Mouse (Mus musculus): ENCODE measurements at regions not wholly inside any gene's neighbourhood (a gene's known extent, or its start where the extent isn't known, plus 50 kb on each side); places are given as distances from the start of the nearest gene placed in this dataset.

DNA sequence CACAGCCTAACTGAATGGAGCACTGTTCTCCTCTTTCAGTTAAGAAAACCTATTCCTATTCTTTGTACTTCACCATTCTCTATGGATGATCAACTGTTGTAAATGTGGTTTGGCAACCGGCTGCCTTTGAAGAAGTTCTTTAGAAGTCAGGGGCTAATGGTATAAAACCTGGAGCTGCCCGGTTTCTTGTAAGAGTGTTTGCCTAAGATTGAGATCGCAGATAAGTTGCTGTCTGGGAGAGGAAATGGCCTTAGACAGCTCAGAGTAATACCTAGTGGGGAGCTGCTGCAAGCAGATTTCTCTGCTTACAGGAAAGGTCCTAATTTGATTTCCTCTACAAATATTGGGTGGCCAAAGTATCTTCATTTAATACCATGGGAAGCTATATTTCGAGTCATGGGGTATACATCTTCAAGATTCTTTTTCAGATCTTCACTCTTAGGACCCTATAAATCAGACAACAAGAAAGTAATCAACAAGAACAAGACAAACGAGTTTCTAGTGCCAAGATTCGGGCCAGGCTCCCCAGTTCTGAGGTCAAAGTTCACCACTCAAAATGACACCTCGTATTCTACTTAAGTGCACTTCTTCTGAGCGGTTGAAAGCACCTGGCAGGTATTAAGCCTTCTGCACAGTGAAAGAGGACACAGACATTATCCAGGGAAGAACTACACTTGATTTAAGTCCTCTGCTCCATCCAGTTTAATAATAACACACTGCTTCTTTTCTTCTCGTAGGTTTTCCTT, 702.6 kb downstream of the Slc22a22 start:
- H3ac ChIP-seq (ENCODE audit: control insufficient read depth, insufficient read length), result no peak overlapping the region
- H3K4me3 ChIP-seq, result no peak overlapping the region
- TF ChIP-seq E2F4 (IDR thresholded peaks at IDR 0.05; ENCODE audit: insufficient read depth) (no peak), CEBPB (IDR thresholded peaks at IDR 0.05; ENCODE audit: insufficient read depth, poor library complexity, severe bottlenecking) (no peak), MYOG (IDR thresholded peaks at IDR 0.05; ENCODE audit: control insufficient read depth in 1 of 3, insufficient read depth in 1 of 3, insufficient read length in 2 of 3, low read depth in 2 of 3) (no peak), REST (IDR thresholded peaks at IDR 0.05; ENCODE audit: insufficient read depth, insufficient read length) (no peak), POLR2A (IDR thresholded peaks at IDR 0.05; ENCODE audit: insufficient read length, low read depth) (no peak), SRF (IDR thresholded peaks at IDR 0.05; ENCODE audit: control insufficient read depth, insufficient read length, low read depth) (no peak), MYOD1 (IDR thresholded peaks at IDR 0.05; ENCODE audit: control insufficient read depth in 1 of 3, insufficient read length in 2 of 3, low read depth in 2 of 3) (no peak), TCF12 (IDR thresholded peaks at IDR 0.05; ENCODE audit: insufficient read depth, poor library complexity, severe bottlenecking) (no peak), MAX (IDR thresholded peaks at IDR 0.05; ENCODE audit: low read depth) (no peak)
- no peaks in the 10 kb centered on the region for H3K27me3 ChIP-seq (ENCODE audit: control insufficient read depth, insufficient read depth, insufficient read length)
- no peaks in the 10 kb centered on the region for H3K36me3 ChIP-seq (ENCODE audit: control insufficient read depth, insufficient read depth)
- no peak overlapping the region for H3K4me2 ChIP-seq (ENCODE audit: low read depth)
- no peaks in the 10 kb centered on the region for H3K79me2 ChIP-seq (ENCODE audit: control insufficient read depth, insufficient read depth)

DNA sequence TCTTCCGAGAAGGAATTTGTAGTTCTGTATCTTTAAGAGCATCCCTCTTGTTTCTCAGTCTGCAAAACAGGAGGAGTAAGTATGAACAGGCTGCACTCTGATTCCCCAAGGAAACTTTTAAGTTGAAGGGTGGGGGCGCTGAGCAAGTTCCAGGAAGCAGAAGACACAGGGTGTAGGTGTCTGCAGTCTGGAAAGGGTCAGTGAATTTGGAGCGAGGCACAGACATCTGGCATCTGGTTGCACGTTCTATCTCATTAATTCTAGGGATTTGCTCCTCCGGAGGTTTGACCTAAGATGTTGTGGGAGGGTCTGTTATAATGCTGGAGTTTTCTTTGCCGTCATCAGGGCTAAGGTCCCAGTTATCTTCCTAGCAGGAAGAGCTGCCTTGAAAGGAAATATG, 711.1 kb downstream of the Slc22a22 start:
- TF ChIP-seq TCF12 (IDR thresholded peaks at IDR 0.05; ENCODE audit: insufficient read depth, poor library complexity, severe bottlenecking), result no peak
- TF ChIP-seq MYOG (IDR thresholded peaks at IDR 0.05; ENCODE audit: control insufficient read depth in 1 of 3, insufficient read depth in 1 of 3, insufficient read length in 2 of 3, low read depth in 2 of 3), result no peak
- TF ChIP-seq TCF3 (IDR thresholded peaks at IDR 0.05; ENCODE audit: insufficient read length, low read depth), result no peak
- no peak for TF ChIP-seq MAX (IDR thresholded peaks at IDR 0.05; ENCODE audit: low read depth)
- no peak for TF ChIP-seq POLR2AphosphoS2 (IDR thresholded peaks at IDR 0.05; ENCODE audit: insufficient read length, low read depth)
- TF ChIP-seq CEBPB (IDR thresholded peaks at IDR 0.05; ENCODE audit: insufficient read depth, poor library complexity, severe bottlenecking), result no peak
- no peak for TF ChIP-seq USF1 (IDR thresholded peaks at IDR 0.05; ENCODE audit: low read depth)
- no peak for TF ChIP-seq REST (IDR thresholded peaks at IDR 0.05; ENCODE audit: insufficient read depth, insufficient read length)
- TF ChIP-seq E2F4 (IDR thresholded peaks at IDR 0.05; ENCODE audit: insufficient read depth), result no peak
- no peak for TF ChIP-seq MYOD1 (IDR thresholded peaks at IDR 0.05; ENCODE audit: control insufficient read depth in 1 of 3, insufficient read length in 2 of 3, low read depth in 2 of 3)
- no peak for TF ChIP-seq POLR2A (IDR thresholded peaks at IDR 0.05; ENCODE audit: insufficient read length, low read depth)
- no peak for TF ChIP-seq SRF (IDR thresholded peaks at IDR 0.05; ENCODE audit: control insufficient read depth, insufficient read length, low read depth)
- no peak overlapping the region for H3ac ChIP-seq (ENCODE audit: control insufficient read depth, insufficient read length)
- H3K36me3 ChIP-seq (ENCODE audit: control insufficient read depth, insufficient read depth), result no peaks in the 10 kb centered on the region
- H3K4me2 ChIP-seq (ENCODE audit: low read depth), result peak overlapping the region; percentile 7
- H3K27me3 ChIP-seq (ENCODE audit: control insufficient read depth, insufficient read depth, insufficient read length), result no peaks in the 10 kb centered on the region
- H3K79me2 ChIP-seq (ENCODE audit: control insufficient read depth, insufficient read depth), result no peaks in the 10 kb centered on the region
- H3K4me3 ChIP-seq, result no peak overlapping the region

DNA sequence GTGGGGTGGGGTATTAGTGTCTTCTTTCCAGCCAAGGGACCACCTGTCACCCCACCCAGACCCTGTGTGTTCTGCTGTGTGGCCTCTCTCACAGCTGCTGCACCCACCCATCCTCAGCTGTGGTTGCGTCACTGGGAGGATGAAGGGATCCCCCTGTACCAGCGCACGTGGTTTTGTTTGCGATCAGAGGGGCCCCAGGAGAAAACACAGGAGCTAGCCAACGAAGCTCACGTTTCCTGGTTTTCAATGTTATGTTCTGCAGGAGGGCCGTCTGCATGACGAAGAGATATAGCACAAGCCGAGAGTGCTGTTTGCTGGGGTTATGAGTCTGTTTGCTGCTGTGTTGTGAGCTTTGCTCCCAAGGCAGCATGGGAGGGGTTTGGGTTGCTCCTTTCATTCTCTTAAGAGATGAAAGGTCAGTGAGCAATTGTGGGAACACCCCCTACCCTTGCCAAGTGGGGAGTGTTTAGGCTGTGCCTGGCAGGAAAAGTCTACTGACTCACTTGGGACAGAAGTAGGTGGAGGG, 712.4 kb downstream of the Slc22a22 start:
- no peak overlapping the region for H3ac ChIP-seq (ENCODE audit: control insufficient read depth, insufficient read length)
- TF ChIP-seq REST (IDR thresholded peaks at IDR 0.05; ENCODE audit: insufficient read depth, insufficient read length) (no peak), TCF12 (IDR thresholded peaks at IDR 0.05; ENCODE audit: insufficient read depth, poor library complexity, severe bottlenecking) (peak; percentile 96), MAX (IDR thresholded peaks at IDR 0.05; ENCODE audit: low read depth) (peak; percentile 88), POLR2AphosphoS2 (IDR thresholded peaks at IDR 0.05; ENCODE audit: insufficient read length, low read depth) (no peak), USF1 (IDR thresholded peaks at IDR 0.05; ENCODE audit: low read depth) (peak; percentile 80), E2F4 (IDR thresholded peaks at IDR 0.05; ENCODE audit: insufficient read depth) (no peak), MYOG (IDR thresholded peaks at IDR 0.05; ENCODE audit: control insufficient read depth in 1 of 3, insufficient read depth in 1 of 3, insufficient read length in 2 of 3, low read depth in 2 of 3) (peak; percentile 96 to 99 (median 99)), SRF (IDR thresholded peaks at IDR 0.05; ENCODE audit: control insufficient read depth, insufficient read length, low read depth) (peak; percentile 1), TCF3 (IDR thresholded peaks at IDR 0.05; ENCODE audit: insufficient read length, low read depth) (peak; percentile 99), POLR2A (IDR thresholded peaks at IDR 0.05; ENCODE audit: insufficient read length, low read depth) (no peak), MYOD1 (IDR thresholded peaks at IDR 0.05; ENCODE audit: control insufficient read depth in 1 of 3, insufficient read length in 2 of 3, low read depth in 2 of 3) (peak; percentile 85 to 99 (median 99)), CEBPB (IDR thresholded peaks at IDR 0.05; ENCODE audit: insufficient read depth, poor library complexity, severe bottlenecking) (peak; percentile 90)
- no peaks in the 10 kb centered on the region for H3K79me2 ChIP-seq (ENCODE audit: control insufficient read depth, insufficient read depth)
- no peaks in the 10 kb centered on the region for H3K36me3 ChIP-seq (ENCODE audit: control insufficient read depth, insufficient read depth)
- peak overlapping the region; percentile 8 for H3K4me3 ChIP-seq
- H3K27me3 ChIP-seq (ENCODE audit: control insufficient read depth, insufficient read depth, insufficient read length), result no peaks in the 10 kb centered on the region
- peak overlapping the region; percentile 79 for H3K4me2 ChIP-seq (ENCODE audit: low read depth)

DNA sequence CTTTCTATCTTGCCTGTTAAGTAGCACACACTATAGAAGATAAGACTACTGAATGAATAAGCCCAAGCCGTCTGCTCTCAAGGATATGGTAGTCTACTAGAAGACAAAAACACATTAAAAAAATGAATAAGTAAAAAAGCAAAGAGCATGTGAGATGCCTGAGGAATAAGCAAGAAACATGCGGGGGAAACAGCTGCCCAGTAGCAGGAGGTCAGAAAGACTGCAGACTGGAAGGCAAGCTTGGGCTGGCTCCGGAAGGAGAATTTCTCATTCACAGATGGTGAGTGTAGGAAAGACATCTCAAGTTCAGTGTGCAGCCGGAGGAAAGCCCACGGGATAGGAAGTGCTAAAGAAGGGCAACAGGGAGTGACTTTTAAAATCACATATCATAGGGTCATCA, 713.4 kb downstream of the Slc22a22 start:
- no peak overlapping the region for H3ac ChIP-seq (ENCODE audit: control insufficient read depth, insufficient read length)
- no peaks in the 10 kb centered on the region for H3K27me3 ChIP-seq (ENCODE audit: control insufficient read depth, insufficient read depth, insufficient read length)
- no peaks in the 10 kb centered on the region for H3K36me3 ChIP-seq (ENCODE audit: control insufficient read depth, insufficient read depth)
- TF ChIP-seq MYOG (IDR thresholded peaks at IDR 0.05; ENCODE audit: control insufficient read depth in 1 of 3, insufficient read depth in 1 of 3, insufficient read length in 2 of 3, low read depth in 2 of 3), result peak in 2 of 3 experiments; percentile 64 to 77
- no peak for TF ChIP-seq POLR2AphosphoS2 (IDR thresholded peaks at IDR 0.05; ENCODE audit: insufficient read length, low read depth)
- peak in 2 of 3 experiments; percentile 49 to 66 for TF ChIP-seq MYOD1 (IDR thresholded peaks at IDR 0.05; ENCODE audit: control insufficient read depth in 1 of 3, insufficient read length in 2 of 3, low read depth in 2 of 3)
- no peak for TF ChIP-seq USF1 (IDR thresholded peaks at IDR 0.05; ENCODE audit: low read depth)
- no peak for TF ChIP-seq POLR2A (IDR thresholded peaks at IDR 0.05; ENCODE audit: insufficient read length, low read depth)
- H3K4me3 ChIP-seq, result no peak overlapping the region
- H3K4me2 ChIP-seq (ENCODE audit: low read depth), result peak overlapping the region; percentile 79
- H3K79me2 ChIP-seq (ENCODE audit: control insufficient read depth, insufficient read depth), result no peaks in the 10 kb centered on the region

Data from myocyte (in vitro differentiated cells).